Mouse (Mus musculus) liver, embryonic 13.5 days (tissue): ENCODE data around the gene Vps35l. TPM values are rescaled to one million over a fixed set of nuclear protein-coding genes. Genes with fewer than 3 reads are reported as not detected.

Experiments used
- ATAC-seq: fragments of 200-750 bp; cut with Nextera tagmentation; 2 replicates; pipeline ENCODE4 v1.8.0; 2017; ENCODE audit warnings: low read depth, mild to moderate bottlenecking, moderate number of reproducible peaks, moderate library complexity
- DNase-seq: peaks from one replicate; pipeline ENCODE4 v3.0.0; 2022
- H3K27ac ChIP-seq: fragments of 300-500 bp; sonication (generic); 2 replicates; pipeline ENCODE4 v1.5.1; 2015; ENCODE audit warnings: moderate library complexity, mild to moderate bottlenecking, inconsistent platforms
- H3K27me3 ChIP-seq: fragments of 300-500 bp; sonication (generic); 2 replicates; pipeline ENCODE4 v1.6.1; 2015; ENCODE audit warnings: mild to moderate bottlenecking, inconsistent platforms
- H3K36me3 ChIP-seq: fragments of 300-500 bp; sonication (generic); 2 replicates; pipeline ENCODE4 v1.6.1; 2015; ENCODE audit warnings: mild to moderate bottlenecking, inconsistent platforms
- H3K4me1 ChIP-seq: fragments of 300-500 bp; sonication (generic); replicated peaks from 2 replicates; pipeline ENCODE4 v1.6.1; 2015; ENCODE audit warnings: inconsistent platforms
- H3K4me2 ChIP-seq: fragments of 300-500 bp; sonication (generic); 2 replicates; pipeline ENCODE4 v1.6.1; 2015; ENCODE audit warnings: inconsistent platforms, mild to moderate bottlenecking, moderate library complexity
- H3K4me3 ChIP-seq: fragments of 300-500 bp; sonication (generic); replicated peaks from 2 replicates; pipeline ENCODE4 v1.5.1; 2015; ENCODE audit warnings: mild to moderate bottlenecking, inconsistent platforms
- H3K9ac ChIP-seq: fragments of 300-500 bp; sonication (generic); 2 replicates; pipeline ENCODE4 v1.6.1; 2015; ENCODE audit warnings: mild to moderate bottlenecking, inconsistent platforms
- H3K9me3 ChIP-seq: fragments of 300-500 bp; sonication (generic); replicated peaks from 2 replicates; pipeline ENCODE4 v1.6.1; 2016; ENCODE audit warnings: inconsistent platforms
- WGBS: fragments of 180-500 bp; shearing (Covaris S2); methylation state at CpG from one replicate; pipeline ENCODE4 v1.1.7; 2015; ENCODE audit not compliant: insufficient replicate concordance; 5-methylcytosine and 5-hydroxymethylcytosine counted together
- polyA plus RNA-seq: library from polyadenylated mRNA; unstranded; fragments of >200 nt; fragmentation: Nextera tagmentation; extraction: Ambion mirVana; gene quantifications from 2 replicates; pipeline ENCODE4 v1.2.1, GENCODE M21; 2015

Gene Vps35l
- polyA plus RNA-seq, 1 experiment from 2014 or later: 37.6 TPM

DNA sequence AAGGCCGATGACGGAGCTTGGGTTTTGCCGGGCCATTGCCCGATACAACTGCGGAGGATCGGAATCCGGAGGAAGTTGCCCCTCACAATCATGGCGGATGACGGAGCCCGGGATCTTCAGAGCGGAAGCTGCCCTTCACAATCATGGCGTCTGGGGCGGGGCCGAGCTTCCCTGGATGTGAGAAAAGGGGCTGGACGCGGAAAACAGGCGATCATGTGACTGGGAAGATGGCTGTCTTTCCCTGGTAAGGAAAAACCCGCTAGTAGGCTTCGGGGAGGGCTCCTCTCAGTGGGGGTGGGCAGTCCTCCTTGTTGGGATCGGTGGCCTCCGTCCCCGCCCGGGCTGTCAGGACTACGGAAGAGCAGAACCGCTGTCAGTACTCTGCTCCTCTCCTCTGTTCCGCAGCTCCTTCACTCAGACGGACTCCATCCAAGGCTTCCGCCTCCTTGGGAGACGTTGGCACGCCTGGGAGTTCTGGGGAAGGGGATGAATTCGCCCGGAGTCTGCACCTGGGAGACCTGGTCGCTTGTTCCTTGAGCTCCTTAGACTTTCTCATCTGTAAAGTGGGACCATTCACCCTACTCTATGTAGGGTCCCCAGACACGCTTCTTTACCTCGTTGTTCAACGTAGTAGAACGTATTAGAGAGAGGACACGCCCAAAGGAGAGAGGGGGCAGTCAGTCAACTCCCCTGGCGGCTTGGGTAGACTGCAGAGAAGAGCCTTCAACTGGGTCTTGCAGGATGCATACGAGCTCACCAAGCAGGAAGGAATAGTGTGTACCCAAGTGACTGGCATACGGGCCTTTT, 709 bp downstream of the Vps35l start:
- Histone ChIP-seq H3K4me2 (peak overlapping the region; percentile 85), H3K9me3 (no peaks in the 10 kb centered on the region), H3K27me3 (0 out of 2 replicates have a peak, but pooled peaks cover 4% of the 10 kb centered on the region), H3K9ac (peak overlapping the region; percentile 78), H3K36me3 (peaks cover 17% of the 10 kb centered on the region), H3K27ac (peak overlapping the region; percentile 75), H3K4me1 (peaks cover 29% of the 10 kb centered on the region), H3K4me3 (peak overlapping the region; percentile 80)
- peak; percentile 89 for DNase-seq
- peak; percentile 94 for ATAC-seq
- 1% methylated on average over 41 of the region's 41 CpGs for WGBS

DNA sequence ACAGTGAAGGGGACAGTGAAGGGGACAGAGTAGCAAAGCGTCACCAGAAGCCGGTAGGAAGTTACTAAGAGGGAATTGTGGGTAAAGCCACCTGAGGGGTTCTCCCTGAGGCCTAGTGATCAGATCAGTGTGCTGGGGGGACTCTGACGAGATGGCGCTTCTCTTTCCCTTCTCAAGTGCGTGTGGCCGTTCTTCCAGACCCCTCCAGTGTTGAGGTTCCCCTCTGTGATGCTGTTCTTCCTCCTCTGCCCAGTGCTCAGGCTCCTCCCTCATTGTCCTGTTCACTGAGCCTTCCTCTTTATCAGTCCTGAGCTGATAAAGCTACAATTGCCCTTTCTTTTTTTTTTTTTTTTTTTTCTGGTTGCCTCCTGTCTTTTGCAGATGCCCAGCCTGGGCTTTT, 2.3 kb downstream of the Vps35l start:
- H3K4me1 ChIP-seq: peaks cover 29% of the 10 kb centered on the region
- peak overlapping the region; percentile 80; the same call in 1 of the 2 replicates for H3K4me3 ChIP-seq
- peak overlapping the region; percentile 9; the same call in 1 of the 2 replicates for H3K9ac ChIP-seq
- DNase-seq: no peak
- peaks cover 29% of the 10 kb centered on the region for H3K36me3 ChIP-seq
- H3K27ac ChIP-seq: 0 out of 2 replicates have a peak overlapping the region, but pooled peaks have one; percentile 9
- peak overlapping the region; percentile 85 for H3K4me2 ChIP-seq
- H3K27me3 ChIP-seq: 0 out of 2 replicates have a peak, but pooled peaks cover 4% of the 10 kb centered on the region
- H3K9me3 ChIP-seq: no peaks in the 10 kb centered on the region
- 43% methylated on average over 6 of the region's 6 CpGs for WGBS
- no peak for ATAC-seq

DNA sequence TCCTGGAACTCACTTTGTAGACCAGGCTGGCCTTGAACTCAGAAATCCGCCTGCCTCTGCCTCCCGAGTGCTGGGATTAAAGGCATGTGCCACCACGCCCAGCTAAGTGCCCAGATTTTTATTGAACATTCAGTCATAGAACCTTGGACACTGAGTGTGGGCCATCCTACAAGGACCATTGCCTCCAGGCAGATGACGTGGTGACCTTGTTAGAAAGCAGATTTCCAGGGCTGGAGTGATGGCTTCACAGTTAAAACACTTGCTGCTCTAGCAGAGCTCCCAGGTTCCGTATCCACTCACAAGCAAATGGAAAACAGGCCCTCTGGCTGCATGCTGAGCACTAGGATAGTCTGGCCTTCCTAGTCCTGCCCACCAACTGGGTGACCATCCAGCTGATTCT, 4.7 kb downstream of the Vps35l start:
- WGBS: 87% methylated on average over 5 of the region's 5 CpGs
- Histone ChIP-seq H3K9ac (no peak overlapping the region), H3K4me1 (peaks cover 23% of the 10 kb centered on the region), H3K27ac (no peak overlapping the region), H3K4me3 (no peak overlapping the region), H3K36me3 (peaks cover 54% of the 10 kb centered on the region), H3K27me3 (no peaks in the 10 kb centered on the region), H3K4me2 (no peak overlapping the region), H3K9me3 (no peaks in the 10 kb centered on the region)
- DNase-seq: no peak
- ATAC-seq: no peak

DNA sequence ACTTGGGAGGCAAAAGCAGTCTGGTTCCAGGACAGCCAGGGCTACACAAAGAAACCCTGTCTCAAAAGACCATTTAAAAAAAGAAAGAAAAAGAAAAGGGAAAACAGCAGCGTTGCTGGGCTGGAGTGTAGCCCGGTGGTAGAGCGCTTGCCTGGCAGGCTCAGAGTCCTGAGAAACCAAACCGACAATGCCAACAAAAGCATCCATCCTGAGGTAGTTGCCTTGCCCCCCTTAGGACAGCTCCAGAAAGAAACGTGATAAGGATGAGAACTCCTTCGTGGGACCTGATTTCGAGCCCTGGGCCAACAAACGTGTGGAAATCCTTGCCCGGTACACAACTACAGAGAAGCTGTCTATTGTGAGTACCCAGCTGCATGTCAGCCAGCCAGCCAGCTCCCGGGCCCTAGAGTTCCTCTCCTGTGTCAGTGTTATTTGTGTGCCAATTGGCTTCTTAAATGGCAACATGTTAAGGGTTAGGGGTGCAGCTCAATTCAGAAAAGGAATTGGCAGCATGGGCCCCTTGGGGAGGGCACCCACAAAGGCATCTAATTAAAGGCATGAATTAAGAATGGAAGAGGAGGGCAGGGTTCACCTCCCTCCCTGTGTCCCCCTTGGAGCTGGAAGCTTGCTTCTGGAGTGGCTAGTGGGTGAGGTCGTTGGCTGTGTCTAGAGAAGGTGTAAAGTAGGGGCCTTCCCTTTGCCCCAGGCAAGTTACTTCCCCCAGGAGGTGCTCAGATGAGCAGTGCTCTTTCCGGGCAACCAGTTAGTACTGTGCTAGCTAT, 8.1 kb downstream of the Vps35l start:
- WGBS: 80% methylated on average over 12 of the region's 12 CpGs
- H3K4me2 ChIP-seq: no peak overlapping the region
- DNase-seq: no peak
- H3K36me3 ChIP-seq: peaks cover 79% of the 10 kb centered on the region
- no peaks in the 10 kb centered on the region for H3K27me3 ChIP-seq
- no peaks in the 10 kb centered on the region for H3K9me3 ChIP-seq
- no peak for ATAC-seq
- peaks cover 18% of the 10 kb centered on the region for H3K4me1 ChIP-seq
- H3K27ac ChIP-seq: no peak overlapping the region
- H3K9ac ChIP-seq: no peak overlapping the region
- H3K4me3 ChIP-seq: no peak overlapping the region

DNA sequence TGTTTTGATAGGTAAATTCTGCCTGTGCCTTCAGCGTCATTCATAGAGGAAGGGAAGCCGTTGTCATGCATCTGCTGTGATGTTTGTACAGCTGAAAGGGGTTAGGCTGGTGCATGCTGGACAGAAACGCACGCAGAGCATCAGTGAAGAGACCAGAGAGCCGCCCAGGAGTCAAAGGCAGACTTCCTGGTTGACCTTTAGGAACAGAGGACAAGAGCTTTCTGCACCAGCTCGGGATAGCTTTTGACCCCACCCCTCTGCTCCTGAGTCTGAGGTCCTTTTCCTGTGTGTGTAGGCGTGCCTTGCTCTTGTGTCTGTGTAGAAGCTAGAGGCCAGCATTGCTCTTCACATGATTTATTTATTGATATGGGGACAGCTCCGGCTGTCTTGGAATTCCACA, 9.7 kb downstream of the Vps35l start:
- Histone ChIP-seq H3K27me3 (no peaks in the 10 kb centered on the region), H3K4me2 (no peak overlapping the region), H3K36me3 (peaks cover 84% of the 10 kb centered on the region), H3K9ac (no peak overlapping the region), H3K4me3 (no peak overlapping the region), H3K27ac (no peak overlapping the region), H3K4me1 (peaks cover 19% of the 10 kb centered on the region), H3K9me3 (no peaks in the 10 kb centered on the region; the same call in 1 of the 2 replicates)
- no peak for ATAC-seq
- 79% methylated on average over 8 of the region's 8 CpGs for WGBS
- no peak for DNase-seq

DNA sequence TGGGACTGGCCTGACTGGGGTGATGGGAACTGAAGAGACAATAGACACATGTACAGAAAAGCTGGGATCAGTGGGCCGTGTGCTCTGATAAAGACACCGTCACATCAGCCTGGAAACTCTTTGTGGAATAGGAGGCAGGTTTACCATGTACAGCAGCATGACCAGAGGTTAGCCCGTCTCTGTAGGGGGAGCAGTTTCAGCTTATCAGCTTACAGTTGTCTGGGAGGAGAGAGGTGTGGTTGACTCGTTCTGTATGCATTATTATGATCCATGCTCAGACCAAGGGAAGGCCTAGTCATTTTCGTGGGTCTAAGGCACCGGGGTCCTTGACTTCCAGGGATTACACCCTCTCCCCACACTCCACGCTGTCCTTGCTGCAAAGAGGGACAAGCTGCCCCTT, 11.6 kb downstream of the Vps35l start:
- H3K4me2 ChIP-seq: peak overlapping the region; percentile 21; the same call in 1 of the 2 replicates
- no peak overlapping the region for H3K4me3 ChIP-seq
- WGBS: 40% methylated on average over 7 of the region's 7 CpGs
- H3K27me3 ChIP-seq: no peaks in the 10 kb centered on the region
- peaks cover 73% of the 10 kb centered on the region for H3K36me3 ChIP-seq
- DNase-seq (no peak), ATAC-seq (peak; percentile 88)
- peaks cover 37% of the 10 kb centered on the region for H3K4me1 ChIP-seq
- H3K9me3 ChIP-seq: no peaks in the 10 kb centered on the region; the same call in 1 of the 2 replicates
- H3K27ac ChIP-seq: peak overlapping the region; percentile 76
- H3K9ac ChIP-seq: peak overlapping the region; percentile 59

DNA sequence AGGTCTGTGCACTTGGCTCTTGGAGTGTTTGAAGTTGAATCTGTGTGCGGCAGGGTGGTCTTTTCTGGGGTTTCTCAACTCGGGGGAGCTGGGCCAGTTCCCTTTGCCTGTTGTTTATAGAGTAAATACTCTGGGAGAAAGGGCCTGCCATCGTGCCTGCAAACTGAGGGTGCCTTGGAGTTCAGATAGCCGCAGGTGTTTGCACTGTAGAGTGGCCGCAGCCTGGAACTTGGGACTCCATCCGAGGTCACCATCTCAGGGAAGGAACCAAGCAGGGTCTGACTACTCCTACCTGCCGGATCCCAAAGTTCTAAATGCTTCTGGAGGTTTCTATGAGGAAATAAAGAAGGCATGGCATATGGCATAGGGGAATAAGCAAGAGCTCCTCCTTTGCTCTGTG, 15.7 kb downstream of the Vps35l start:
- peak overlapping the region; percentile 60 for H3K9ac ChIP-seq
- peaks cover 50% of the 10 kb centered on the region for H3K36me3 ChIP-seq
- ATAC-seq (no peak), DNase-seq (no peak)
- no peaks in the 10 kb centered on the region; the same call in 1 of the 2 replicates for H3K9me3 ChIP-seq
- WGBS: 75% methylated on average over 7 of the region's 7 CpGs
- H3K4me1 ChIP-seq: peaks cover 70% of the 10 kb centered on the region
- peak overlapping the region; percentile 95 for H3K27ac ChIP-seq
- H3K4me3 ChIP-seq: peak overlapping the region; percentile 30; the same call in 1 of the 2 replicates
- H3K27me3 ChIP-seq: no peaks in the 10 kb centered on the region
- peak overlapping the region; percentile 54 for H3K4me2 ChIP-seq

DNA sequence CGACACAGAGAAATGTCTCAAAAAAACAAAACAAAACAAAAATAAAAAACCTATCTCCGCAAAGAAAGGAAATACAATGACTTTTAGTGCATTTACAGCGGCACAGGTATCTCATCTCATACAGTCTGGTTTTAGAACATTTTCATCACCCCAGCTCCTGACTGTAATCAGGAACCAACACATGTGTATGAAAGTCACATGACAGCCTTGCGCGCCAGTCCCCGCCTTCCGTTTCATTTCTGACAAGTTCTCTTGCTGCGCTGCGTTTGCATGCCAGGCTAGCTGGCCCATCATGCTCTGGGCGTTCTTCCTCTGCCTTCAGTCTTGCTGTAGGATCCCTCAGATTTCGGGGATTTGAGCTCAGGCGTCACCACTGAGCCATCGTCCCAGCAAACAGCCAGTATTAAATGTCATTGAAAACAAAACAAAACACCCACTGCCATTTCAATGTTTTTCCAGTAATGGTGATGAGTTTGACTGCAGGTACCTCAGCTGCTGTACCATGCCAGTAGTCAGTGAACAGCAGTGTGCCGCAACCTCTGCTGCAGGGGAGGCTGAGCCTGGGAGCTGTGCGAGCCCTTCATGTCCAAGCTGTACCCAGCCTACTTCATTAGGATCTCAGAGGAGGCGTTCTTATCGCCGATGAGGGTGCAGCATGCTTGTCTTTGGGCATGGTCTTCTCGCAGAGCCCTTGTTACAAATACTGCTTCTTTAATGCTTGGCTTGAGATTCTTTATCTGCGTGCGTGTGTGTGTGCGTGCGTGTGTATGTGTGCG, 16.7 kb downstream of the Vps35l start:
- peak; percentile 85 for ATAC-seq
- no peaks in the 10 kb centered on the region for H3K27me3 ChIP-seq
- peaks cover 56% of the 10 kb centered on the region for H3K36me3 ChIP-seq
- peak overlapping the region; percentile 95 for H3K27ac ChIP-seq
- peak overlapping the region; percentile 30; the same call in 1 of the 2 replicates for H3K4me3 ChIP-seq
- 66% methylated on average over 24 of the region's 24 CpGs for WGBS
- H3K4me2 ChIP-seq: peak overlapping the region; percentile 54
- H3K4me1 ChIP-seq: peaks cover 62% of the 10 kb centered on the region
- H3K9me3 ChIP-seq: no peaks in the 10 kb centered on the region; the same call in 1 of the 2 replicates
- DNase-seq: no peak
- H3K9ac ChIP-seq: peak overlapping the region; percentile 60; the same call in 1 of the 2 replicates

DNA sequence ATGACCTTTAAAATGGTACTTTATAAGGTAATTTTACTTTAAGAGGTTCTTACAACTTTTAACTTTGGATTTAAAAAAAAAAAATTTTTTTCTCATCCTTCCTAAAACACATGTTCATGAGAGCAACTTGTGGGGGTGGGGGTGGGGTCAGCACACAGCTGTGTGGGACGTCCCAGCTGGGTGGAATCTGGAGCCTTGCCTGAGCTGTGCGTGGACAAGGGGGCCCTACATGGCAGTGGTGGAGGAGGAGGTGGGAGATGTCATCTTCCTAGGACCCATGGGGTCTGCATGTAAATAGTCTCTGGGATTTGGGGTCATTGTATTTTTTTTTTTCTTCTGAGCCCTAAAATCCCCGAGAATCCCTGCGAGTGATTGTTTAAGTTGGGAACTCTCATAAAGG, 18.3 kb downstream of the Vps35l start:
- DNase-seq (no peak), ATAC-seq (no peak)
- Histone ChIP-seq H3K4me3 (no peak overlapping the region), H3K27me3 (no peaks in the 10 kb centered on the region), H3K4me2 (no peak overlapping the region), H3K36me3 (peaks cover 54% of the 10 kb centered on the region), H3K27ac (no peak overlapping the region), H3K9ac (no peak overlapping the region), H3K9me3 (no peaks in the 10 kb centered on the region; the same call in 1 of the 2 replicates), H3K4me1 (peaks cover 52% of the 10 kb centered on the region)
- WGBS: 82% methylated on average over 4 of the region's 4 CpGs

DNA sequence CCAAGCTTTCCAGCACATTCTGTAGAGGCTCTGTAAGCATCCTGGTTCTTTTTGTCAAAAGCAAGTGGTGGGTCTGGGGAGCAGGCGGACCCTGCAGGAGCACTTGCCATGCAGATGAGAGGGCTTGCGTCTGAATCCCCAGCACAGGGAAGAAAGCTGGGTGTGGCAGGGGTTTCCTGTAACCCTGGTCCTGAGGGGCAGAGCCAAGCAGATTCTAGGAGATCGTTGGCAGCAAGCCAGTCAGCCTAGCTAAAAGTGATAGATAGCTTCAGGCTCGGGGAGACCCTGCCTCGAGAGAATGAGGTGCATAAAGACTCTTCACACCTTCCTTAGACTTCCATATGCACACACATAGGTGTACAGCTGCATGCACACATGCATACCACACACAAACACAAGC, 19.3 kb downstream of the Vps35l start:
- ATAC-seq: no peak; the same call in 1 of the 2 replicates
- DNase-seq: no peak
- H3K27ac ChIP-seq: peak overlapping the region; percentile 70

More for the DNA sequence above, 19.3 kb downstream of the Vps35l start:
- no peak overlapping the region for H3K4me3 ChIP-seq
- 39% methylated on average over 5 of the region's 5 CpGs for WGBS
- peak overlapping the region; percentile 29; the same call in 1 of the 2 replicates for H3K9ac ChIP-seq
- H3K9me3 ChIP-seq: no peaks in the 10 kb centered on the region; the same call in 1 of the 2 replicates
- H3K4me2 ChIP-seq: no peak overlapping the region
- no peaks in the 10 kb centered on the region for H3K27me3 ChIP-seq
- H3K36me3 ChIP-seq: peaks cover 47% of the 10 kb centered on the region
- H3K4me1 ChIP-seq: peaks cover 52% of the 10 kb centered on the region
